Mouse (Mus musculus) effector memory CD4-positive, alpha-beta T cell, adult 5 months (primary cell): ENCODE data around the gene Rfpl4b. TPM values are rescaled to one million over a fixed set of nuclear protein-coding genes. Genes with fewer than 3 reads are reported as not detected.

Experiments
- polyA plus RNA-seq: library from polyadenylated mRNA; unstranded; fragments of 100-300 nt; shearing (Covaris generic); gene quantifications from one replicate; pipeline ENCODE4 v1.2.1, GENCODE M21; 2017

Rfpl4b gene
- not detected for polyA plus RNA-seq

DNA sequence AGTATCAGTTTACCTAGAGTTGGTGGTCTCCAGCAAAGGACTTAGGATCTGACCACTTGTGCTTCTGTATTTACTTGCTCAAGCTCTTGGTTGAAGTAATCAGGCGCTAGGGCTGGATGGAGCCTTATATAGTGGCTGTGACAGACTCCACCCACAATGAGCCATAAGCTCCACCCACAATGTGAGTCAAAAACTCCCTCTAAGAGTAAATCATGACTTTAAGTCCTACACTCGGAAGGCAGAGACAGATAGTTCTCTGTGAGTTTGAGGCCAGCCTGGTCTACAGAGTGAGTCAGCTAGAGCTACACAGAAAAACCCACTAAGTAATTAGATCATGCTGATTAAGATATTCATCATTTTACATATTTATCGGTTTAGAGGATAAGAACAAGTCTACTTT lies at the start of gene Rfpl4b:
Gene Rfpl4b, minus strand, starts transcription at position 101 of the 400 bp plus-strand sequence.

Other genes starting within 250 kb of the Rfpl4b start
- gene Lama4, start 143.7 kb upstream of the Rfpl4b start, polyA plus RNA-seq = 0.14 TPM